Mouse (Mus musculus): ENCODE measurements around the gene Nkd1. TPM values are rescaled to one million over a fixed set of nuclear protein-coding genes. Genes with fewer than 3 reads are reported as not detected.

Nkd1 gene
- 1 to 10 TPM; 2.3 to 2.9 TPM for total RNA-seq (2021)
- 3.4 and 3.6 TPM in 2 replicates for polyA plus RNA-seq (2012; rRNA removed)
- long read RNA-seq, partial matches to known transcripts: 3 of 8 reads
- long read RNA-seq, other reads (novel, unspliced or antisense): 1 of 8 reads

DNA sequence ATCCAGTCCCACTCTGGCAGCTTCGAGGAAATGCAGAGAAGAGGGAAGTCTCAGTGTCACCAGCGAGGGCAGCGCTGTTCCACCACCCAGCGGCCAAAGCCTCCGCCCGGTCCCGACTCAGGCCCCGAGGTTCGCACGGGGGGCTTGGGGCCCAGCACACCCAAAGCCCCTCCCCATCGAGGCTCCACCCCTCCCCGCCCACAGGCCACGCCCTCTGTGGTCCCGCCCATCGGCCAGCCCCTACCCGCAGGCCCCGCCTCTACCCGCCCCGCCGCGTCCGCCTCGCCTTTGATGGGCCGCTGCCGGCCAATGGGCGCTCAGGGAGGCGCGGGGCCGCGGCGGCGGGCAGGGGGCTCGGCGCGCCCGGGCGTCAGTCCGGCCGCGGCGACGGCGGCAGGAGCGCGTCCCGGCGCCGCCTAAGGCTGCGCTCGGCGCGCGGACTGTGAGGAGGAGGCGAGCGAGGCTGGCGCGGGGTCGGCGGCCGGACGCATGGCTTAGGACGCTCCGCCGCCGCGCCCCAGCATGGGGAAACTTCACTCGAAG lies at the start of gene Nkd1:
Gene Nkd1 (plus strand): TSS at position 370 of the 543 bp plus-strand sequence.
- H3K9ac ChIP-seq (ENCODE audit: low read depth, low read length): peak within 1 kb of the TSS; percentile 76
- H3K79me2 ChIP-seq (replicated peaks; ENCODE audit: control insufficient read depth, insufficient read depth, low read length): no peaks in the 10 kb centered on the region
- no peaks in the 10 kb centered on the region for H3K36me3 ChIP-seq (ENCODE audit: control insufficient read depth, insufficient read depth, low read length)
- intact Hi-C loops (cut with DNase I): loop anchor here (5.0 kb wide), 1 partner anchor 159 kb away; the partner anchor contains the start of gene Brd7
- TF ChIP-seq CTCF (IDR thresholded peaks at IDR 0.05) (peak; percentile 51), EP300 (IDR thresholded peaks at IDR 0.05; ENCODE audit: insufficient read depth, low read depth, low read length) (no peak)
- DNase-seq: peak; percentile 85
- peaks cover 3% of the 10 kb centered on the region for H3K4me1 ChIP-seq (ENCODE audit: control insufficient read depth, insufficient read depth, low read length)
- H3K27me3 ChIP-seq (ENCODE audit: control insufficient read depth, insufficient read depth, low read length): peaks cover 9% of the 10 kb centered on the region
- under 1% methylated on average over 65 of the region's 67 CpGs for WGBS
- H3K27ac ChIP-seq: peak within 1 kb of the TSS; percentile 31; the same call in 1 of the 2 replicates
- H3K4me3 ChIP-seq: peak within 1 kb of the TSS; percentile 63

DNA sequence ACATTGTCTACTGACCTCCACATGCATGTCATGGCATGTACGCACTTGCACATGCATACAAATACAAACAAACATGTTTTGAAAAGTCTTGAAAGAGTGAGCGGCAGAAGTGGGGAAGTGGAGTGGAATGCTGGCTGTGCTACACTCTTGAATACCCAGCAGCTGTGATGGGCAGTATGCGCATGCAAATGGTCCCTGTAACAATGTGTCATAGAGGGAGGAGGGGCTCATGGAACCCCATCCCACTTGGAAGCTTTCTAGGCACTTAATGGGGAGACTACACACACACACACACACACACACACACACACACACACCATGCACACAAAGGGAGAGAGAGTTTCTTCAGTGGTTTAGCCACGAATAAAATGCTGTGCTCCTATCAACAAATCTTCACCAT lies 39.9 kb upstream of the Nkd1 start:
- no peak for DNase-seq
- Histone ChIP-seq H3K4me3 (no peak overlapping the region), H3K4me1 (ENCODE audit: control insufficient read depth, insufficient read depth, low read length) (peaks cover 2% of the 10 kb centered on the region), H3K79me2 (replicated peaks; ENCODE audit: control insufficient read depth, insufficient read depth, low read length) (no peaks in the 10 kb centered on the region), H3K9ac (ENCODE audit: low read depth, low read length) (no peak overlapping the region), H3K36me3 (ENCODE audit: control insufficient read depth, insufficient read depth, low read length) (no peaks in the 10 kb centered on the region), H3K27me3 (ENCODE audit: control insufficient read depth, insufficient read depth, low read length) (no peaks in the 10 kb centered on the region), H3K27ac (no peak overlapping the region)
- intact Hi-C loops (cut with DNase I): no loop called here
- TF ChIP-seq EP300 (IDR thresholded peaks at IDR 0.05; ENCODE audit: insufficient read depth, low read depth, low read length) (no peak), CTCF (IDR thresholded peaks at IDR 0.05) (no peak), POLR2A (IDR thresholded peaks at IDR 0.05; ENCODE audit: insufficient read depth, low read depth, low read length) (no peak)
- 93% methylated on average over 4 of the region's 4 CpGs for WGBS

DNA sequence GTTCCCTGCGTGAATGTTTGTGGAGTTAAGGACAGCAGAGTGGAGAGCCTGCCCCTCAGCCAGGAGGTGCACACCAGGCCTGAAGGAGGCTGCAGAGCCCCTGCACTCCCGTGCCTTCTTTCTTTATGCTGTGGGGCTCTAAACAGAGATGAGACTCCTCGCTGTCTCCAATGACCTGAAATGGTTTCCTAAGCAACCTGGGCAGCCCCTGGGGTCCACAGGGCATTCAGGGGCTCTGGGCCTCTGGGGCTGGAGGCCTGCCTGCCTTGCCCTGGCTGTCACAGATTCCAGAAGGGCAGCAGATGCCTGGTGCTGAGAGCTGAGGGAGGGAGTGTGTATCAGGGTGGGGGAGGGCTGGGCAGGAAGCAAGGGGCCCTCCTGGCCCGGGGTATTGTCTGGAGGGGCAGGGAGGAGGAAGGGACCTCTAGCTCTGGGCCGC lies 32.7 kb upstream of the Nkd1 start:
- H3K79me2 ChIP-seq (replicated peaks; ENCODE audit: control insufficient read depth, insufficient read depth, low read length): no peaks in the 10 kb centered on the region
- DNase-seq: no peak
- H3K27ac ChIP-seq: no peak overlapping the region
- TF ChIP-seq CTCF (IDR thresholded peaks at IDR 0.05): no peak
- no peak for TF ChIP-seq POLR2A (IDR thresholded peaks at IDR 0.05; ENCODE audit: insufficient read depth, low read depth, low read length)
- TF ChIP-seq EP300 (IDR thresholded peaks at IDR 0.05; ENCODE audit: insufficient read depth, low read depth, low read length): no peak
- H3K9ac ChIP-seq (ENCODE audit: low read depth, low read length): no peak overlapping the region
- H3K4me1 ChIP-seq (ENCODE audit: control insufficient read depth, insufficient read depth, low read length): no peaks in the 10 kb centered on the region
- no peaks in the 10 kb centered on the region for H3K36me3 ChIP-seq (ENCODE audit: control insufficient read depth, insufficient read depth, low read length)
- no peaks in the 10 kb centered on the region for H3K27me3 ChIP-seq (ENCODE audit: control insufficient read depth, insufficient read depth, low read length)
- WGBS: 25% methylated on average over 5 of the region's 5 CpGs
- intact Hi-C loops (cut with DNase I): no loop called here
- H3K4me3 ChIP-seq: no peak overlapping the region

DNA sequence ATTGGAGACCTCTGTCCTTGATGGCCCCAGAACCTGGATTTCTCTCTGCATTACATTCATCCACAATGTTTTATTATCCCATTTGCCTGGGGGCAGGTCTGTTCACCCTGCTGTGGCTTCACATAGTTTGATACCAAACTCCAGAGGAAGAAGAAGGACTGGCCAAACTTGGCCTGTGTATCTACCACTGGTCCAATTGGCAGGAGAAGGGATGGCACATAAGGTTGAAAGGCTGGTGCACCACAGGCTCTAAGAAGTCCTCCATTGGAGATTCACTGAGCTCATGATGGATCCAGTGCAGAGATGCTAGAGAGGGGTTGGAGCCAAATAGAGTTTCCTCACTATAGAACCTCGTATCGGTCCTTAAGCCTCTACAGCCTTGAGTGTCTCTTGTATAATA lies 27.1 kb upstream of the Nkd1 start:
- no peaks in the 10 kb centered on the region for H3K79me2 ChIP-seq (replicated peaks; ENCODE audit: control insufficient read depth, insufficient read depth, low read length)
- no peak overlapping the region for H3K4me3 ChIP-seq
- intact Hi-C loops (cut with DNase I): no loop called here
- 92% methylated on average over 2 of the region's 2 CpGs for WGBS
- no peak for TF ChIP-seq POLR2A (IDR thresholded peaks at IDR 0.05; ENCODE audit: insufficient read depth, low read depth, low read length)
- DNase-seq: no peak
- peaks cover 2% of the 10 kb centered on the region for H3K27me3 ChIP-seq (ENCODE audit: control insufficient read depth, insufficient read depth, low read length)
- H3K27ac ChIP-seq: no peak overlapping the region
- no peaks in the 10 kb centered on the region for H3K4me1 ChIP-seq (ENCODE audit: control insufficient read depth, insufficient read depth, low read length)
- no peaks in the 10 kb centered on the region for H3K36me3 ChIP-seq (ENCODE audit: control insufficient read depth, insufficient read depth, low read length)
- H3K9ac ChIP-seq (ENCODE audit: low read depth, low read length): no peak overlapping the region

DNA sequence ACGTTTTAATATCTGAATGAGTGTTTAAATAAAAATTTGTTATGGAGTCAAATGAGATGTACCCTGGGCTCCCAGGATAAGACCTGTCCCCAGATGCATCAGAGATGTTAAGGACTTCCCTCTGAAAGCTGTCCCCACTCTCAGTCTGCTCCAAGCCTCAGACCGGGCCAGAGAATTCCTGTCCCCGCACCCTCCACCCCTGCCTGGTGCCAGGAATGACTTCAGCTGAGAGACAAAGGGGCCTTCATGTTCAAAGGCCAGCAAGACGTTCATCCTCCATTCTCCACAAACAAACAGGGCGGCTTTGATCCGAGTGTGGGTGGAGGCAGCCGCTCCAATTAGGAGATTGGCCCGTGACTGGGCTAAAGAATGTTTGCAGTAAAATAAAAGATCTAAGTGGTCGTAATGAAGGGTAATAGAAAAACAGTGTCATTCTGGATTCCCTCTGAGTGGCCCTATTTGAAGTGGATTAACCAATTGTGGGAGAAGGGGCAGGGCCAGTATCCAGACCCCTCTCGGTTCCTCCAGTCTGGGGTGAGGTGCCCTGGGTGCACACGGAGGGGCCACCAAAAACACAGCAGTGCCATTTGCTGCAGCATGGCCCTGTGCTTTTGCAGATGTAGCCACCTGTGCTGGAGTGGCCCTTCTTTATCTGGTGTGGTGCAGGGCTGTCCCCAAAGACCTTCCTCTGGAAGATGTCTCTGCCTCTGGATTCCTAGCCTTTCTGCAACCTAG lies 25.9 kb upstream of the Nkd1 start:
- intact Hi-C loops (cut with DNase I): no loop called here
- WGBS: 32% methylated on average over 11 of the region's 11 CpGs
- no peaks in the 10 kb centered on the region for H3K36me3 ChIP-seq (ENCODE audit: control insufficient read depth, insufficient read depth, low read length)

DNA sequence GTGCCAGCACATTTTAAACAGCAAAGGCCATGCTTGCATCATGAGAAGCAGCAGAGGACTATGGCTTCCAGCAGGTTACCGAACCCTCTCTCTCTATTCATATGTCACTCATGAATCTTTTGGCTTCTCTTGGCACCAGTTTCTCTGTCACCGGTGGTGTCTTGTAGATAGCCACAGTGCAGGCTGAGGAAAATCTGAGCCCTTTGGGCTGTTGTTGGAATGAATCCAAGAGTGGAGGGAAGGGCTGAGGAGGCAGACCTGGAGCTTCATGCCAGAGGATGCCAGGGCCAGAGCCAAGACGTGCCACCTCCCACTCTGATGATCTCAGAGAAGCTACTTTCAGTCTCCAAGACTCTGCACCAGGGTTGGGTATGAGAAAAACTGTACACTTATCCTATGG lies 19.0 kb upstream of the Nkd1 start:
- no peaks in the 10 kb centered on the region for H3K79me2 ChIP-seq (replicated peaks; ENCODE audit: control insufficient read depth, insufficient read depth, low read length)
- DNase-seq: no peak
- H3K36me3 ChIP-seq (ENCODE audit: control insufficient read depth, insufficient read depth, low read length): no peaks in the 10 kb centered on the region
- no peak overlapping the region for H3K4me3 ChIP-seq
- TF ChIP-seq EP300 (IDR thresholded peaks at IDR 0.05; ENCODE audit: insufficient read depth, low read depth, low read length) (no peak), CTCF (IDR thresholded peaks at IDR 0.05) (no peak), POLR2A (IDR thresholded peaks at IDR 0.05; ENCODE audit: insufficient read depth, low read depth, low read length) (no peak)
- 56% methylated on average over 3 of the region's 3 CpGs for WGBS
- no peak overlapping the region for H3K27ac ChIP-seq
- no peak overlapping the region for H3K9ac ChIP-seq (ENCODE audit: low read depth, low read length)
- peaks cover 2% of the 10 kb centered on the region for H3K27me3 ChIP-seq (ENCODE audit: control insufficient read depth, insufficient read depth, low read length)
- no peaks in the 10 kb centered on the region for H3K4me1 ChIP-seq (ENCODE audit: control insufficient read depth, insufficient read depth, low read length)
- intact Hi-C loops (cut with DNase I): no loop called here

More for the DNA sequence above, 25.9 kb upstream of the Nkd1 start:
- Histone ChIP-seq H3K9ac (ENCODE audit: low read depth, low read length) (no peak overlapping the region), H3K79me2 (replicated peaks; ENCODE audit: control insufficient read depth, insufficient read depth, low read length) (no peaks in the 10 kb centered on the region), H3K4me3 (no peak overlapping the region), H3K4me1 (ENCODE audit: control insufficient read depth, insufficient read depth, low read length) (no peaks in the 10 kb centered on the region), H3K27ac (no peak overlapping the region), H3K27me3 (ENCODE audit: control insufficient read depth, insufficient read depth, low read length) (peaks cover 2% of the 10 kb centered on the region)
- TF ChIP-seq EP300 (IDR thresholded peaks at IDR 0.05; ENCODE audit: insufficient read depth, low read depth, low read length) (no peak), POLR2A (IDR thresholded peaks at IDR 0.05; ENCODE audit: insufficient read depth, low read depth, low read length) (no peak), CTCF (IDR thresholded peaks at IDR 0.05) (no peak)
- no peak for DNase-seq

Data from heart, adult 2 months (tissue).